Mouse (Mus musculus): ENCODE measurements at regions not wholly inside any gene's neighbourhood (a gene's known extent, or its start where the extent isn't known, plus 50 kb on each side); places are given as distances from the start of the nearest gene placed in this dataset.

GRCm38 (mm10) chr13:26282291-26282690, 487.7 kb downstream of the Hdgfl1 start:
- no peak for TF ChIP-seq POLR2A (IDR thresholded peaks at IDR 0.05; ENCODE audit: control insufficient read depth, extremely low read depth, insufficient read depth, low read length, poor library complexity)
- no peak for TF ChIP-seq CTCF (IDR thresholded peaks at IDR 0.05; ENCODE audit: borderline replicate concordance, control insufficient read depth, extremely low read depth, insufficient read depth, low read length, poor library complexity)
